Mouse (Mus musculus) ovary, postnatal 14 days (tissue): Measurements from ENCODE around the gene Glud1.

Experiments
- DNase-seq: peaks from one replicate; pipeline ENCODE4 v3.0.0; 2022; ENCODE audit warnings: low spot score

The Glud1 gene

DNA sequence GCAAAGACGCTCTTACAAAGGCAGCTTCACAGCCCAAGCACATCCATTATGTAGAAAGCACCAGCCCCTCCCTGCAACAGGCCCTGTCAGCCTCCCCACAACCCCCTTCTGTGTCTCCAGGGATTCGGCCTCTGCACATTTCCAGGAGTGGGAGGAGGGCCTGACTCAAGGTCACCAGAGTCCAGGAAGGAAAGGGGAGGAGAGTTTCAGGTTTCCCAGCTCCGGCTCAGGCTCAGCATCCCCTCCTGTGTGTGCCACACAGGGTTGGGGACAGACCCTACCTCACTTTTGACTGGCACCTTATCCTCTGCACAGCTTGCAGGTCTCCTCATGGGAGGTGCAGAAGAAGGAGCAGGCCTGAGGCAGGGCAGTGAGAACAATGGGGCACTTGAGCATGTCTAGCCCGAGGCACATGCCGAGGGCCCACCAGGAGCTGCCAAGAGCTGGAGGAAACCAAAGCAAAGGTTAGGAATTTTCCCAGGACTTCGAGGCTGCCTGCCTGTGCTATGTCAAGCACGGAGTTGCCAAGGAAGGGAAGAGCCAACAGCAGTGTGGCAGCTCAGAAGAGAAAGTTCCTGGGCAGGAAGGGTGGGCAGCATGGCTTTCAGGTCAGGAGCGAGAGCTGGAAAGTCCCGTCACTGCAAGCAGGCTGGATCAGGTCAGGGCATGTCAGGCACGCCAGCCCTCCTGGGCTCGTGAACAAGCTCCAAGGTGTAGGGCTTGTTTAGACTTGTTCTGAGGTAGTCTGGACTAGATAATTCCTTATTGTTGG is 68.2 kb downstream of the Glud1 start:
- DNase-seq = no peak

GRCm38 (mm10) chr14:34382921-34383704 is 72.6 kb downstream of the Glud1 start:
- DNase-seq = no peak

DNA sequence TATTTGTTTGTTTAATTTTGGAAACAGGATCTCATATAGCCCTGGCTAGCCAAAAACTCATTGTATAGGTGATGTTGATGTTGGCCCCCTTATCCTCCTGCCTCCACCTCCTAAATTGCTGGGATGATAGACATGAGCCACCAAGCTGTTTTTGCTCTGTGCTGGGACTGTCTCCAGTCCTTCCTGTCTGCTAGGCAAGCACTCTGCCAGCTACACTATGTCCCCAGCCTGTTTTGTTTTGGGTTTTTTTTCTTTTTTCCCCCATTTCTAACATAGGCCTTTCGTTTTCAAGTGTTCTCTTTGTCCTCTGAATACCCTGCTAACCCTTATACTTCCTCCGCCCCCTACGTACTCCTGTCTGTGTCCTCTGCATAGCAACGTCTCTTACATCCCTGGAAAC is 82.8 kb downstream of the Glud1 start:
- no peak for DNase-seq
